Mouse (Mus musculus) heart, postnatal 0 days (tissue): ENCODE data around the gene Gak. TPM values are rescaled to one million over a fixed set of nuclear protein-coding genes. Genes with fewer than 3 reads are reported as not detected.

ENCODE experiments used
- ATAC-seq: fragments of 200-750 bp; cut with Nextera tagmentation; 2 replicates; pipeline ENCODE4 v1.8.0; 2017; ENCODE audit warnings: low read depth, moderate number of reproducible peaks, moderate library complexity; ENCODE audit not compliant: insufficient read depth
- DNase-seq: peaks from one replicate; pipeline ENCODE4 v3.0.0-alpha.2; 2016; ENCODE audit warnings: low spot score
- H3K27ac ChIP-seq: fragments of 300-500 bp; sonication (generic); 2 replicates; pipeline ENCODE4 v1.5.1; 2014; ENCODE audit warnings: low read depth, mild to moderate bottlenecking
- H3K27me3 ChIP-seq: fragments of 300-500 bp; sonication (generic); 2 replicates; pipeline ENCODE4 v1.6.1; 2014; ENCODE audit warnings: low read length, mixed read lengths; ENCODE audit not compliant: control insufficient read depth, insufficient read depth
- H3K36me3 ChIP-seq: fragments of 300-500 bp; sonication (generic); replicated peaks from 2 replicates; pipeline ENCODE4 v1.6.1; 2014; ENCODE audit warnings: low read length, mixed read lengths; ENCODE audit not compliant: control insufficient read depth, insufficient read depth
- H3K4me1 ChIP-seq: fragments of 300-500 bp; sonication (generic); 2 replicates; pipeline ENCODE4 v1.6.1; 2014; ENCODE audit warnings: antibody characterized with exemption; ENCODE audit not compliant: control insufficient read depth, insufficient read depth
- H3K4me2 ChIP-seq: fragments of 300-500 bp; sonication (generic); 2 replicates; pipeline ENCODE4 v1.6.1; 2014; ENCODE audit warnings: low read depth, mild to moderate bottlenecking, low read length, moderate library complexity
- H3K4me3 ChIP-seq: fragments of 300-500 bp; sonication (generic); 2 replicates; pipeline ENCODE4 v1.5.1; 2014; ENCODE audit warnings: low read depth, low read length
- H3K9ac ChIP-seq: fragments of 300-500 bp; sonication (generic); replicated peaks from 2 replicates; pipeline ENCODE4 v1.6.1; 2014; ENCODE audit warnings: low read depth, low read length, mixed read lengths
- H3K9me3 ChIP-seq: fragments of 300-500 bp; sonication (generic); replicated peaks from 2 replicates; pipeline ENCODE4 v1.6.1; 2016; ENCODE audit warnings: low read length; ENCODE audit not compliant: control insufficient read depth
- CTCF ChIP-seq: IDR thresholded peaks from 2 replicates; pipeline ENCODE4 v1.5.1; 2016; ENCODE audit warnings: antibody characterized with exemption, control low read depth, low read depth
- EP300 ChIP-seq: IDR thresholded peaks from 2 replicates; pipeline ENCODE4 v1.6.1; 2016; ENCODE audit warnings: antibody characterized with exemption, low read depth
- WGBS: fragments of 180-500 bp; shearing (Covaris S2); extraction: QIAGEN DNeasy Blood & Tissue Kit; methylation state at CpG from one replicate; pipeline ENCODE4 v1.1.7; 2014; 5-methylcytosine and 5-hydroxymethylcytosine counted together
- polyA plus RNA-seq: library from polyadenylated mRNA; unstranded; fragments of >200 nt; fragmentation: Nextera tagmentation; extraction: Ambion mirVana; gene quantifications from 2 replicates; pipeline ENCODE4 v1.2.1, GENCODE M21; 2015
- total RNA-seq: library from RNA; depleted of rRNA; stranded (reverse); fragments of >200 nt; gene quantifications from 2 replicates; pipeline ENCODE4 v1.2.3, GENCODE M21; 2014; ENCODE audit warnings: low replicate concordance

Gak gene
- total and polyA plus RNA-seq, 2 experiments from 2014 or later: 15.0 to 29.4 TPM

DNA sequence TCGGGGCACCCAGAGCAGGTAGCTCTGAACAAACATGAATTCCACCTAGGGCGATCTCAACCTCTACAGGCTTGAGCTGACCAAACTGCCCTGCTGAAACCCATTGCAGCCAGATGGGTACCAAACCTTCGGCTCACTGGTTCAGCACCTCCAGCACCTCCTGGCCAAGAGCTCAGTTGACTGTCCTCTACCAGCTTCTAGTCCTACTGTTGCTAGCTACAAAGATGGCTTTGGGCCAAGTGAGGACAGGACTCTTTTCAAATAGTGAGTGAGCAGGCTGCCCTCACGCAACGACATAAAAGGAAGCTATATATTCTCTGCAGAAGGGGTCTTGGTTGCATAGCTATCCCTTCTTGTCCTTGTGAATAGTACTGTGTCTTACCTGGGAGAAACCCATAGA, 81.9 kb downstream of the Gak start:
- DNase-seq (no peak), ATAC-seq (no peak)
- Histone ChIP-seq H3K4me3 (no peak overlapping the region), H3K4me1 (no peaks in the 10 kb centered on the region), H3K27ac (no peak overlapping the region), H3K4me2 (no peak overlapping the region), H3K36me3 (no peaks in the 10 kb centered on the region), H3K9me3 (no peaks in the 10 kb centered on the region), H3K27me3 (peaks cover 29% of the 10 kb centered on the region), H3K9ac (no peak overlapping the region)
- TF ChIP-seq CTCF (no peak), EP300 (no peak)
- WGBS: 79% methylated on average over 5 of the region's 5 CpGs

DNA sequence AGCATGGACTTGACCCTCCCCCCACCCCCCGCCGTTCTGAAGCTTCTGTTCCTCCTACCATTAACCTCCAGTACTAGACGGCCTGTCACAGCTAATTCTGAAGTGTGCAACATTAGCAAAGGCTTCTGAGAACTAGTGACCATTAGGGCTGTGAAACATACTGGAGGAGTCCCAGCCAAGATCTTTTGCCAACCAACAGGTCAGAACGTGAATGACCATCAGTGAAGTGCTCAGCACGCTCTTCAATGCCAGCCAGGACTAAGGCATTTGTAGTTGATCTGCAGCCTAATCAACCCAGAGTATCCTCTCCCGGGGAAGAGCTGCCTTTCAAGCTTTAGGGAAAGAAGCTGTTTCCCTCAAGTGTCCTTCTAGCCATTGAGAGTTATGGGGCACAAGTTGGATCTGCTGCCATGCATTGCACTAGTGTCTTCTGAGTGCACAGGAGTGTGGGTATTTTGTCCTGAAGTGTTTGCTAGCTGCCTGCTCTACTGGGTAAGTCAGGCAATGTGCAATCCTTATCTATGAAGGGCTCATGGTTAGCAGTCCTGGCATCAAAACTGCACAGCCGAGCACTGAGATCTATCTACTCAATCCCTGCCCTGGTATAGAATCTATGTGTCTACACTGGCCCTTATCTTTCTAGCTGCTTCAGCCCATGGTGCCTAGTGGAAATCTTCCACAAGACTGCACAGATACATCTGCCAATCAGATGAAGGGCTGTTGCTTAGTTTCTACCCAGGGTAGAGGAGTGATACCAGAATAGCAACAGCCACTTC, 85.9 kb downstream of the Gak start:
- Histone ChIP-seq H3K4me2 (no peak overlapping the region), H3K36me3 (no peaks in the 10 kb centered on the region), H3K4me1 (no peaks in the 10 kb centered on the region), H3K9me3 (no peaks in the 10 kb centered on the region), H3K27ac (no peak overlapping the region), H3K4me3 (no peak overlapping the region), H3K9ac (no peak overlapping the region), H3K27me3 (0 out of 2 replicates have a peak, but pooled peaks cover 4% of the 10 kb centered on the region)
- ATAC-seq: no peak
- WGBS: 56% methylated on average over 7 of the region's 7 CpGs
- no peak for DNase-seq
- TF ChIP-seq EP300 (no peak), CTCF (no peak)

- ATAC-seq (no peak), DNase-seq (no peak)
- Histone ChIP-seq H3K27me3 (no peaks in the 10 kb centered on the region), H3K4me3 (no peak overlapping the region), H3K9me3 (peaks cover 14% of the 10 kb centered on the region), H3K4me2 (no peak overlapping the region), H3K36me3 (no peaks in the 10 kb centered on the region), H3K27ac (no peak overlapping the region), H3K9ac (no peak overlapping the region), H3K4me1 (no peaks in the 10 kb centered on the region)
- WGBS: 92% methylated on average over 2 of the region's 2 CpGs
- TF ChIP-seq CTCF: no peak
- TF ChIP-seq EP300: no peak
Observed at GRCm38 (mm10) chr5:108534188-108534587, 95.4 kb downstream of the Gak start.

DNA sequence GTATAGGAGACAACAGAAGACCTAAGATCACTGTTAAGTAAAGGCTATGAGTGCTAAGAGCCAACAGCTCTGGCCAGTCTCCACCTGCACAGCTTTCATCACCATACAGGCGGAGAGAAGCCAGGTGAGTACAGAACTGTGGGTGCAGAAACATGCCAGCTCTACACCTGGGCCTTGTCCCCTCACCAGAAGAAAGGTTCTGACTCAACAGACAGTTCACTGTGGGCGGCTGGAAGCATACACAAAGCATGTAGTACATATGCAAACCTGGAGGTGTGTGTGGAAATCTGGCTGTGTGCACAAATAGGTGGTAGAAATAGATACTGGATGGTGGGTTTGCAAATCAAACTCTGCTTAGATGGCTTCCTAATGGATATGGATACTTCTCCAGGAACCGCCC, 107.0 kb downstream of the Gak start:
- Histone ChIP-seq H3K9ac (no peak overlapping the region), H3K4me2 (no peak overlapping the region), H3K36me3 (no peaks in the 10 kb centered on the region), H3K27ac (no peak overlapping the region), H3K9me3 (no peaks in the 10 kb centered on the region), H3K4me1 (no peaks in the 10 kb centered on the region), H3K27me3 (no peaks in the 10 kb centered on the region), H3K4me3 (no peak overlapping the region)
- ATAC-seq (no peak), DNase-seq (no peak)
- no peak for TF ChIP-seq CTCF
- TF ChIP-seq EP300: no peak
- 80% methylated on average over 3 of the region's 3 CpGs for WGBS

DNA sequence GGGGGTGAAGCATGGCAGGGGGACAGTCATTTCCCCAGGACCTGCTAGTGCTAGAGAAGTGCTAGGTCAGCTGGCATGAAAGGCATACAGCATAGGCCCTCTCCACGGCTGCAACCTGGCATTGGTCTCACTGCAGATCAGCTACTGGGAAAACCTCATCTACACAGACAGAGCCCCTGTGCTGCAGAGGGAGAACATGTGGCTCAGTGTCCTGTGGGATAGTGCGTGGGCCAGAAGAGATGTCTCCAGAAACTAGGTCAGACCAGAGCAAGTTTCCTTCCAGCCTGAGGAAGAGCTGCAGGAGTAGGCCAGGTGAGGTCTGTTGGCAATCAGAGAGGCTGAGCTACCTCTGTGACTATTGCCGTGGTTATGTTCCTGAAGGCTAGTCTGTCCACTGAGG, 107.7 kb downstream of the Gak start:
- no peak for TF ChIP-seq EP300
- no peak for TF ChIP-seq CTCF
- DNase-seq (no peak), ATAC-seq (no peak)
- Histone ChIP-seq H3K4me2 (no peak overlapping the region), H3K4me1 (no peaks in the 10 kb centered on the region), H3K27ac (no peak overlapping the region), H3K36me3 (no peaks in the 10 kb centered on the region), H3K4me3 (no peak overlapping the region), H3K9ac (no peak overlapping the region), H3K9me3 (no peaks in the 10 kb centered on the region), H3K27me3 (no peaks in the 10 kb centered on the region)
- 71% methylated on average over 3 of the region's 3 CpGs for WGBS

DNA sequence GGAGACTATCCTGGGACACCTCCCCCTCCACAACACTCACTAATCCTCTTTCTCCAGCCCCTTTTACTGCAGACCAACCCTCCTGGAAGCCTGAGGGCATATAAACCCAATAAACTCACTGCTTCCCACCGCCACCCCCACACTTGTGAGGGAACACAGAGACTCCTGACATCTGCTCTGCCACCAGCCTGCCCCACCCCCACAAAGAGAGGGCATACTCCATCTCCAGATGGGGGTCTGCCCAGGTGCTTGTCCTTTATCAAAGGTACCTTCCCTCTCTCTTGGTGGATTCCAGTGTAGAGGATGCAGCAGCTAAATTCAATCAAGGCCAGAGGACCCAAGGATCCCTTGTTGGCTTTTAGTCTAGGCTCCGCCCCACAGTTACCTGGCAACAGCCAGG, 108.5 kb downstream of the Gak start:
- Histone ChIP-seq H3K4me2 (no peak overlapping the region), H3K4me1 (no peaks in the 10 kb centered on the region), H3K36me3 (no peaks in the 10 kb centered on the region), H3K4me3 (no peak overlapping the region), H3K27ac (no peak overlapping the region), H3K9me3 (no peaks in the 10 kb centered on the region), H3K27me3 (no peaks in the 10 kb centered on the region), H3K9ac (no peak overlapping the region)
- ATAC-seq (no peak), DNase-seq (no peak)
- TF ChIP-seq CTCF (no peak), EP300 (no peak)
- 57% methylated on average over 2 of the region's 2 CpGs for WGBS
